11 mouse cellular contexts compared by ENCODE assay signal in genomic region chr7:80204362-80204761, GRCm38 (mm10). TPM values are rescaled to one million over a fixed set of nuclear protein-coding genes. Genes with fewer than 3 reads are reported as not detected.
DNase-seq lines count a peak whose midpoint lies in the region; ATAC-seq lines count a peak whose summit lies in the region.
"Had no signal": no experiment of that assay in that cellular context is flagged by ENCODE, and none has a peak within 500 bp of the region (broad histone marks: within the 10 kb centered on the region; RNA-seq: fewer than 3 reads in every experiment).

No protein-coding gene starts in this region.

- ATAC-seq in heart, embryonic 12.5 days (ENCODE audit: insufficient number of reproducible peaks, low FRiP score), result no peak
- ATAC-seq in hindbrain, embryonic 13.5 days (ENCODE audit: low FRiP score), result no peak
- no peak for ATAC-seq in stomach, embryonic 16.5 days (ENCODE audit: insufficient read depth, low FRiP score)
- no peak for ATAC-seq in erythroid progenitor cell, adult 5-6 weeks (replicated peaks; ENCODE audit: low FRiP score, poor library complexity, severe bottlenecking)

- no peak overlapping the region for H3K4me3 ChIP-seq in heart, embryonic 12.5 days
- no peak overlapping the region for H3K4me3 ChIP-seq in hindbrain, embryonic 13.5 days
- H3K4me3 ChIP-seq in stomach, embryonic 16.5 days (replicated peaks; ENCODE audit: low read length), result no peak overlapping the region

- H3K27me3 ChIP-seq in heart, embryonic 12.5 days (replicated peaks), result no peaks in the 10 kb centered on the region
- H3K27me3 ChIP-seq in hindbrain, embryonic 13.5 days, result no peaks in the 10 kb centered on the region
- H3K27me3 ChIP-seq in stomach, embryonic 16.5 days (ENCODE audit: control insufficient read depth, insufficient read depth, low read length), result no peaks in the 10 kb centered on the region

- peaks cover 66% of the 10 kb centered on the region for H3K4me1 ChIP-seq in heart, embryonic 12.5 days (replicated peaks)
- peaks cover 94% of the 10 kb centered on the region for H3K4me1 ChIP-seq in hindbrain, embryonic 13.5 days (replicated peaks)
- peaks cover 83% of the 10 kb centered on the region for H3K4me1 ChIP-seq in stomach, embryonic 16.5 days (ENCODE audit: control insufficient read depth, insufficient read depth, low read length)

- H3K9me3 ChIP-seq in heart, embryonic 12.5 days (replicated peaks), result no peaks in the 10 kb centered on the region
- no peaks in the 10 kb centered on the region for H3K9me3 ChIP-seq in hindbrain, embryonic 13.5 days
- H3K9me3 ChIP-seq in stomach, embryonic 16.5 days (replicated peaks; ENCODE audit: control insufficient read depth, low read length), result no peaks in the 10 kb centered on the region

- WGBS in heart, embryonic 12.5 days, result 85% methylated on average over 4 of the region's 4 CpGs
- WGBS in hindbrain, embryonic 13.5 days, result 80% methylated on average over 4 of the region's 4 CpGs
- 79% methylated on average over 4 of the region's 4 CpGs for WGBS in stomach, embryonic 16.5 days

- 0 out of 2 replicates have a peak, but pooled peaks cover 3% of the 10 kb centered on the region for H3K36me3 ChIP-seq in heart, embryonic 12.5 days
- H3K36me3 ChIP-seq in hindbrain, embryonic 13.5 days, result no peaks in the 10 kb centered on the region
- peaks cover 3% of the 10 kb centered on the region; the same call in 1 of the 2 replicates for H3K36me3 ChIP-seq in stomach, embryonic 16.5 days (ENCODE audit: control insufficient read depth, insufficient read depth, low read length)

- no peak overlapping the region for H3K27ac ChIP-seq in heart, embryonic 12.5 days (ENCODE audit: poor library complexity, severe bottlenecking)
- H3K27ac ChIP-seq in hindbrain, embryonic 13.5 days, result peak overlapping the region; percentile 83
- peak overlapping the region; percentile 36; the same call in 1 of the 2 replicates for H3K27ac ChIP-seq in stomach, embryonic 16.5 days (ENCODE audit: low read length)

- no peak overlapping the region for H3K9ac ChIP-seq in heart, embryonic 12.5 days
- H3K9ac ChIP-seq in hindbrain, embryonic 13.5 days, result peak overlapping the region; percentile 62; the same call in 1 of the 2 replicates
- no peak overlapping the region for H3K9ac ChIP-seq in stomach, embryonic 16.5 days (ENCODE audit: low read length)

- peak; percentile 85 for DNase-seq in heart, adult 11 months
- peak; percentile 67 to 68 for DNase-seq in spleen, postnatal 36 days (ENCODE audit: low spot score in 2 of 2)
- DNase-seq in spleen, adult 18-20 months, result no peak
- no peak for DNase-seq in urinary bladder, postnatal 14 days (ENCODE audit: low spot score)
- DNase-seq: cerebellum, postnatal 36 days; heart, adult 18-20 months; right cerebral cortex, postnatal 14 days had no signal

- H3K4me2 ChIP-seq in heart, embryonic 12.5 days, result no peak overlapping the region
- no peak overlapping the region for H3K4me2 ChIP-seq in hindbrain, embryonic 13.5 days
- H3K4me2 ChIP-seq in stomach, embryonic 16.5 days (ENCODE audit: low read depth, low read length), result no peak overlapping the region

RNA-seq across cellular contexts. Expression of gene Sema4b, which starts 17.7 kb away (rescaled TPM):
- 10.3 and 10.7 TPM in 2 replicates for polyA plus RNA-seq in heart, embryonic 12.5 days (2016; fragmentation: Nextera tagmentation; extraction: Ambion mirVana)
- 23.9 and 26.5 TPM in 2 replicates for polyA plus RNA-seq in hindbrain, embryonic 13.5 days (2015; fragmentation: Nextera tagmentation; extraction: Ambion mirVana)
- polyA plus RNA-seq in stomach, embryonic 16.5 days (2015; fragmentation: Nextera tagmentation; extraction: Ambion mirVana), result 19.7 and 23.7 TPM in 2 replicates
- total RNA-seq in erythroid progenitor cell, adult 5-6 weeks (2015; ENCODE audit: low replicate concordance), result 106 and 122 TPM in 2 replicates
- total RNA-seq in erythroid progenitor cell, adult 5-6 weeks (2017; ENCODE audit: low replicate concordance), result 105 and 126 TPM in 2 replicates

RNA-seq across cellular contexts. Expression of gene Cib1, which starts 28.3 kb away (rescaled TPM):
- polyA plus RNA-seq in heart, embryonic 12.5 days (2016; fragmentation: Nextera tagmentation; extraction: Ambion mirVana), result 43.4 and 47.3 TPM in 2 replicates
- 35.0 and 38.1 TPM in 2 replicates for polyA plus RNA-seq in hindbrain, embryonic 13.5 days (2015; fragmentation: Nextera tagmentation; extraction: Ambion mirVana)
- 141 and 167 TPM in 2 replicates for polyA plus RNA-seq in stomach, embryonic 16.5 days (2015; fragmentation: Nextera tagmentation; extraction: Ambion mirVana)
- total RNA-seq in erythroid progenitor cell, adult 5-6 weeks (2015; ENCODE audit: low replicate concordance), result 69.2 and 73.8 TPM in 2 replicates
- total RNA-seq in erythroid progenitor cell, adult 5-6 weeks (2017; ENCODE audit: low replicate concordance), result 70.2 and 70.4 TPM in 2 replicates

RNA-seq across cellular contexts. Expression of gene Gdpgp1, which starts 28.3 kb away (rescaled TPM):
- 3.6 and 3.9 TPM in 2 replicates for polyA plus RNA-seq in heart, embryonic 12.5 days (2016; fragmentation: Nextera tagmentation; extraction: Ambion mirVana)
- polyA plus RNA-seq in hindbrain, embryonic 13.5 days (2015; fragmentation: Nextera tagmentation; extraction: Ambion mirVana), result 4.1 and 5.3 TPM in 2 replicates
- polyA plus RNA-seq in stomach, embryonic 16.5 days (2015; fragmentation: Nextera tagmentation; extraction: Ambion mirVana), result 4.0 and 4.7 TPM in 2 replicates
- 1.3 and 5.4 TPM in 2 replicates for total RNA-seq in erythroid progenitor cell, adult 5-6 weeks (2015; ENCODE audit: low replicate concordance)
- total RNA-seq in erythroid progenitor cell, adult 5-6 weeks (2017; ENCODE audit: low replicate concordance), result 0.08 and 0.64 TPM in 2 replicates

RNA-seq across cellular contexts. Expression of gene Ttll13, which starts 41.8 kb away (rescaled TPM):
- polyA plus RNA-seq in heart, embryonic 12.5 days (2016; fragmentation: Nextera tagmentation; extraction: Ambion mirVana), result 0.26 and 0.37 TPM in 2 replicates
- 1.7 and 2.1 TPM in 2 replicates for polyA plus RNA-seq in hindbrain, embryonic 13.5 days (2015; fragmentation: Nextera tagmentation; extraction: Ambion mirVana)
- polyA plus RNA-seq in stomach, embryonic 16.5 days (2015; fragmentation: Nextera tagmentation; extraction: Ambion mirVana), result 0.56 and 1.1 TPM in 2 replicates
- total RNA-seq in erythroid progenitor cell, adult 5-6 weeks (2015; ENCODE audit: low replicate concordance), result 2.9 TPM in 1 of 2 replicates, not detected in the other
- total RNA-seq in erythroid progenitor cell, adult 5-6 weeks (2017; ENCODE audit: low replicate concordance), result not detected in 2 replicates

RNA-seq across cellular contexts. Expression of gene Ngrn, which starts 56.7 kb away (rescaled TPM):
- polyA plus RNA-seq in heart, embryonic 12.5 days (2016; fragmentation: Nextera tagmentation; extraction: Ambion mirVana), result 43.0 and 43.4 TPM in 2 replicates
- polyA plus RNA-seq in hindbrain, embryonic 13.5 days (2015; fragmentation: Nextera tagmentation; extraction: Ambion mirVana), result 60.3 and 62.3 TPM in 2 replicates
- polyA plus RNA-seq in stomach, embryonic 16.5 days (2015; fragmentation: Nextera tagmentation; extraction: Ambion mirVana), result 52.2 and 53.3 TPM in 2 replicates
- total RNA-seq in erythroid progenitor cell, adult 5-6 weeks (2015; ENCODE audit: low replicate concordance), result 28.8 and 31.9 TPM in 2 replicates
- 10.1 and 18.8 TPM in 2 replicates for total RNA-seq in erythroid progenitor cell, adult 5-6 weeks (2017; ENCODE audit: low replicate concordance)

Comparison
In these comparisons a context has a peak if more than half of its experiments do, and no peak if none do; other contexts are left out.
1. DNase-seq: peak in heart, adult 11 months (single experiment) and spleen, postnatal 36 days (2 of 2); none in spleen, adult 18-20 months (0 of 2) and urinary bladder, postnatal 14 days (single experiment).